Mouse (Mus musculus) stomach, postnatal 0 days (tissue): Measurements from ENCODE around the gene 4632433K11Rik.

Experiments
- CTCF ChIP-seq: IDR thresholded peaks from 2 replicates; pipeline ENCODE4 v1.5.1; 2016; ENCODE audit warnings: antibody characterized with exemption, low read depth, mild to moderate bottlenecking, moderate library complexity
- EP300 ChIP-seq: optimal IDR thresholded peaks from 2 replicates; pipeline ENCODE3; 2016; ENCODE audit warnings: antibody characterized with exemption

GRCm38 (mm10) chr7:5061774-5062359 is 27.9 kb downstream of the 4632433K11Rik start, which contains the start of gene U2af2:
- no peak for TF ChIP-seq EP300
- no peak for TF ChIP-seq CTCF
